Mouse (Mus musculus) mouse embryonic stem cell (cell line): Measurements from ENCODE around the gene Kdelr1.

ENCODE experiments used
- in situ Hi-C, 2 experiments: fragments of 300-500 bp; cut with MboI; formaldehyde crosslinking; loops; 1 replicate in 1 of 2; 3 replicates in 1 of 2; pipeline ENCODE4 v1.14.3; 2019 to 2020; ENCODE audit warnings: low sequenced_read_pairs in 2 of 2, low pct_unique_long_range_greater_than_20kb in 1 of 2, mixed read lengths in 1 of 2; ENCODE audit not compliant: unreplicated experiment in 1 of 2

Gene Kdelr1

GRCm38 (mm10) chr7:45908384-45908783 is 35.8 kb downstream of the Kdelr1 start:
- in situ Hi-C loops, result no loop called here

- in situ Hi-C loops, result no loop called here
Measured at GRCm38 (mm10) chr7:45909145-45909544, 36.6 kb downstream of the Kdelr1 start.

GRCm38 (mm10) chr7:45914067-45914466 is 41.5 kb downstream of the Kdelr1 start:
- in situ Hi-C loops, result no loop called here

GRCm38 (mm10) chr7:45915011-45915410 is 42.4 kb downstream of the Kdelr1 start:
- in situ Hi-C loops, result no loop called here

- in situ Hi-C loops, result no loop called here
Measured at GRCm38 (mm10) chr7:45916056-45917003, 43.8 kb downstream of the Kdelr1 start.

GRCm38 (mm10) chr7:45917004-45917704 is 44.6 kb downstream of the Kdelr1 start:
- in situ Hi-C loops, result no loop called here

- in situ Hi-C loops, result no loop called here
Measured at GRCm38 (mm10) chr7:45917926-45918325, 45.4 kb downstream of the Kdelr1 start.

- in situ Hi-C loops, result no loop called here
Measured at GRCm38 (mm10) chr7:45919083-45919671, 46.6 kb downstream of the Kdelr1 start.

- in situ Hi-C loops, result loop anchor here in 1 of 2 experiments (10.0 kb wide), 1 partner anchor 185 kb away; no protein-coding TSS in a partner anchor
Measured at GRCm38 (mm10) chr7:45919761-45920160, 47.2 kb downstream of the Kdelr1 start.

- in situ Hi-C loops, result loop anchor here in 1 of 2 experiments (10.0 kb wide), 1 partner anchor 186 kb away; no protein-coding TSS in a partner anchor
Measured at GRCm38 (mm10) chr7:45920583-45921241, 48.1 kb downstream of the Kdelr1 start.

- in situ Hi-C loops, result loop anchor here in 1 of 2 experiments (10.0 kb wide), 1 partner anchor 186 kb away; no protein-coding TSS in a partner anchor
Measured at GRCm38 (mm10) chr7:45921242-45921621, 48.7 kb downstream of the Kdelr1 start, which contains the start of gene Emp3. Gene Emp3, minus strand, starts transcription at chr7:45921404.

- in situ Hi-C loops, result loop anchor here in 1 of 2 experiments (10.0 kb wide), 1 partner anchor 187 kb away; no protein-coding TSS in a partner anchor
Measured at GRCm38 (mm10) chr7:45921950-45922600, 49.5 kb downstream of the Kdelr1 start.

GRCm38 (mm10) chr7:45922928-45923761 is 50.6 kb downstream of the Kdelr1 start:
- in situ Hi-C loops, result loop anchor here in 1 of 2 experiments (10.0 kb wide), 1 partner anchor 188 kb away; no protein-coding TSS in a partner anchor

GRCm38 (mm10) chr7:45923762-45924428 is 51.3 kb downstream of the Kdelr1 start, which contains the start of gene Ccdc114:
Gene Ccdc114, plus strand, starts transcription at chr7:45924072.
- in situ Hi-C loops, result loop anchor here in 1 of 2 experiments (10.0 kb wide), 1 partner anchor 189 kb away; no protein-coding TSS in a partner anchor

- in situ Hi-C loops, result loop anchor here in 1 of 2 experiments (10.0 kb wide), 1 partner anchor 190 kb away; no protein-coding TSS in a partner anchor
Measured at GRCm38 (mm10) chr7:45924429-45924816, 51.9 kb downstream of the Kdelr1 start.

- in situ Hi-C loops, result loop anchor here in 1 of 2 experiments (10.0 kb wide), 1 partner anchor 194 kb away; no protein-coding TSS in a partner anchor
Measured at GRCm38 (mm10) chr7:45928626-45929295, 56.2 kb downstream of the Kdelr1 start.
